Mouse (Mus musculus) G1E-ER4 (cell line): ENCODE results near the gene Zfp691. TPM values are rescaled to one million over a fixed set of nuclear protein-coding genes. Genes with fewer than 3 reads are reported as not detected.

Experiments used
- GATA1 ChIP-seq: IDR thresholded peaks from one replicate; pipeline ENCODE4 v1.8.0; 2012; ENCODE audit warnings: low read length, inconsistent platforms
- polyA plus RNA-seq: library from polyadenylated mRNA; stranded (reverse); fragments of >175 nt; gene quantifications from 2 replicates; pipeline ENCODE4 v1.2.3, GENCODE M21; 2012

Gene Zfp691
- polyA plus RNA-seq, 1 experiment = 10.8 TPM

GRCm38 (mm10) chr4:119138776-119139175, 35.2 kb downstream of the Zfp691 start:
- TF ChIP-seq GATA1 = no peak

- no peak for TF ChIP-seq GATA1
Observed at GRCm38 (mm10) chr4:119138171-119138570, 35.8 kb downstream of the Zfp691 start.

- peak; percentile 37 for TF ChIP-seq GATA1
Observed at GRCm38 (mm10) chr4:119137313-119137712, 36.7 kb downstream of the Zfp691 start.

- no peak for TF ChIP-seq GATA1
Observed at GRCm38 (mm10) chr4:119133860-119134259, 40.1 kb downstream of the Zfp691 start.

- no peak for TF ChIP-seq GATA1
Observed at GRCm38 (mm10) chr4:119133306-119133705, 40.7 kb downstream of the Zfp691 start.

- no peak for TF ChIP-seq GATA1
Observed at GRCm38 (mm10) chr4:119131189-119131910, 42.6 kb downstream of the Zfp691 start.

- no peak for TF ChIP-seq GATA1
Observed at GRCm38 (mm10) chr4:119129096-119129495, 44.9 kb downstream of the Zfp691 start.

- no peak for TF ChIP-seq GATA1
Observed at GRCm38 (mm10) chr4:119128547-119128946, 45.4 kb downstream of the Zfp691 start.

- TF ChIP-seq GATA1 = no peak
Observed at GRCm38 (mm10) chr4:119127229-119127628, 46.8 kb downstream of the Zfp691 start.

GRCm38 (mm10) chr4:119125577-119126270, 48.3 kb downstream of the Zfp691 start:
- no peak for TF ChIP-seq GATA1

- no peak for TF ChIP-seq GATA1
Observed at GRCm38 (mm10) chr4:119124771-119125273, 49.2 kb downstream of the Zfp691 start.

- TF ChIP-seq GATA1 = no peak
Observed at GRCm38 (mm10) chr4:119121249-119121648, 52.7 kb downstream of the Zfp691 start.

- TF ChIP-seq GATA1 = no peak
Observed at GRCm38 (mm10) chr4:119120095-119120494, 53.9 kb downstream of the Zfp691 start.

Other genes starting within 250 kb of the Zfp691 start
- not detected in 2 replicates for gene Olfr1328, start 235.6 kb downstream of the Zfp691 start, polyA plus RNA-seq
- gene Lao1, start 212.6 kb downstream of the Zfp691 start, polyA plus RNA-seq = not detected in 2 replicates
- gene Slc2a1, start 65.5 kb downstream of the Zfp691 start, polyA plus RNA-seq = 62.4 and 63.7 TPM in 2 replicates
- gene Ermap, start 15.8 kb upstream of the Zfp691 start, polyA plus RNA-seq = 88.5 and 109 TPM in 2 replicates
- gene Svbp, start 21.1 kb upstream of the Zfp691 start, polyA plus RNA-seq = 446 and 491 TPM in 2 replicates
- not detected in 2 replicates for gene Tmem269, start 44.0 kb upstream of the Zfp691 start, polyA plus RNA-seq
- gene AU022252, start 58.5 kb upstream of the Zfp691 start, polyA plus RNA-seq = 11.9 and 15.2 TPM in 2 replicates
- 7.2 and 8.1 TPM in 2 replicates for gene P3h1, start 58.7 kb upstream of the Zfp691 start, polyA plus RNA-seq
- gene Cldn19, start 81.2 kb upstream of the Zfp691 start, polyA plus RNA-seq = not detected in 2 replicates
- gene Ybx1, start 120.4 kb upstream of the Zfp691 start, polyA plus RNA-seq = 2,530 and 2,672 TPM in 2 replicates
- gene Ppih, start 146.4 kb upstream of the Zfp691 start, polyA plus RNA-seq = 2.6 and 4.2 TPM in 2 replicates
- not detected in 2 replicates for gene Ccdc30, start 241.3 kb upstream of the Zfp691 start, polyA plus RNA-seq
- gene Ppcs, start 248.2 kb upstream of the Zfp691 start, polyA plus RNA-seq = 15.0 and 15.6 TPM in 2 replicates
- 0.09 and 0.14 TPM in 2 replicates for gene Zmynd12, start 248.6 kb upstream of the Zfp691 start, polyA plus RNA-seq